In genomic region chr4:40722687-40723460, GRCm38 (mm10) we compare ENCODE assay signal across 8 mouse cellular contexts. TPM values are rescaled to one million over a fixed set of nuclear protein-coding genes. Genes with fewer than 3 reads are reported as not detected.
DNase-seq lines count a peak whose midpoint lies in the region; ATAC-seq and TF ChIP-seq lines count a peak whose summit lies in the region.

No protein-coding gene starts in this region.

- H3K79me3 ChIP-seq in C2C12 (ENCODE audit: low read depth), result peaks cover 45% of the 10 kb centered on the region

- peak overlapping the region; percentile 99 for H3ac ChIP-seq in C2C12 (ENCODE audit: control insufficient read depth, insufficient read length, low read depth)

- H3K4me3 ChIP-seq in C2C12 (ENCODE audit: insufficient read depth, poor library complexity, severe bottlenecking), result peak overlapping the region; percentile 91
- H3K4me3 ChIP-seq in lung, embryonic 16.5 days (ENCODE audit: low read length), result peak overlapping the region; percentile 93
- peak overlapping the region; percentile 65 for H3K4me3 ChIP-seq in olfactory bulb, adult 2 months (ENCODE audit: insufficient read depth, low read depth, low read length)

- peak; percentile 81 for ATAC-seq in lung, embryonic 16.5 days (ENCODE audit: low read depth)

- peak overlapping the region; percentile 97 for H3K9ac ChIP-seq in lung, embryonic 16.5 days (ENCODE audit: low read length)

- peaks cover 24% of the 10 kb centered on the region for H3K4me1 ChIP-seq in lung, embryonic 16.5 days (replicated peaks; ENCODE audit: control insufficient read depth, insufficient read depth, low read length)
- H3K4me1 ChIP-seq in olfactory bulb, adult 2 months (ENCODE audit: control insufficient read depth, insufficient read depth, low read length), result peaks cover 4% of the 10 kb centered on the region

- H3K27me3 ChIP-seq in C2C12 (ENCODE audit: control insufficient read depth, insufficient read depth, insufficient read length), result no peaks in the 10 kb centered on the region
- no peaks in the 10 kb centered on the region for H3K27me3 ChIP-seq in lung, embryonic 16.5 days (ENCODE audit: control insufficient read depth, insufficient read depth, low read depth, low read length)

- no peaks in the 10 kb centered on the region for H3K9me3 ChIP-seq in lung, embryonic 16.5 days (ENCODE audit: control insufficient read depth, low read length)

- peak overlapping the region; percentile 100 for H3K27ac ChIP-seq in lung, embryonic 16.5 days (ENCODE audit: low read length)
- peak overlapping the region; percentile 97 for H3K27ac ChIP-seq in olfactory bulb, adult 2 months (ENCODE audit: insufficient read depth, low read depth, low read length)

- peak; percentile 69; the same call in 1 of the 2 replicates for TF ChIP-seq POLR2A in olfactory bulb, adult 2 months (IDR thresholded peaks at IDR 0.05; ENCODE audit: insufficient read depth, low read depth, low read length)

- peaks cover 43% of the 10 kb centered on the region for H3K36me3 ChIP-seq in C2C12 (ENCODE audit: control insufficient read depth, insufficient read depth)
- H3K36me3 ChIP-seq in lung, embryonic 16.5 days (ENCODE audit: control insufficient read depth, insufficient read depth, low read length), result peaks cover 15% of the 10 kb centered on the region

- peak; percentile 75 for DNase-seq in adrenal gland, postnatal 25 days
- peak; percentile 31 for DNase-seq in fibroblast of lung, adult 2 months (ENCODE audit: low read depth)
- peak; percentile 82 to 84 for DNase-seq in heart, postnatal 10 days
- DNase-seq in kidney, postnatal 4 days, result peak; percentile 84 to 90
- DNase-seq in thymus, postnatal 0 days (ENCODE audit: low spot score), result peak; percentile 84

- peaks cover 58% of the 10 kb centered on the region for H3K79me2 ChIP-seq in C2C12 (ENCODE audit: control insufficient read depth, insufficient read depth)

- intact Hi-C loops in heart, postnatal 10 days (cut with DNase I), result loop anchor here (1.0 kb wide), 1 partner anchor 19 kb away; no protein-coding TSS in a partner anchor

- no peak for TF ChIP-seq CTCF in C2C12 (IDR thresholded peaks at IDR 0.05; ENCODE audit: control insufficient read depth, insufficient read depth, insufficient read length)
- no peak for TF ChIP-seq CTCF in olfactory bulb, adult 2 months (IDR thresholded peaks at IDR 0.05; ENCODE audit: insufficient read depth, low read depth, low read length)

- 1% methylated on average over 56 of the region's 62 CpGs for WGBS in lung, embryonic 16.5 days
- WGBS in olfactory bulb, adult 2 months, result under 1% methylated on average over 57 of the region's 62 CpGs

- peak overlapping the region; percentile 88 for H3K4me2 ChIP-seq in lung, embryonic 16.5 days (ENCODE audit: low read depth, low read length)

TF ChIP-seq in C2C12, 6 proteins besides CTCF, POLR2A, EP300 and RAD21:
- TF ChIP-seq FOSL1 (IDR thresholded peaks at IDR 0.05; ENCODE audit: insufficient read depth, low read length, poor library complexity, severe bottlenecking) (no peak), CEBPB (IDR thresholded peaks at IDR 0.05; ENCODE audit: low read depth) (no peak), USF1 (IDR thresholded peaks at IDR 0.05; ENCODE audit: low read depth) (no peak), MAX (IDR thresholded peaks at IDR 0.05) (peak; percentile 6), MYOG (IDR thresholded peaks at IDR 0.05; ENCODE audit: control insufficient read depth, extremely low read depth, insufficient read length) (no peak), MYOD1 (IDR thresholded peaks at IDR 0.05; ENCODE audit: control insufficient read depth, insufficient read length, low read depth) (no peak)

RNA-seq across cellular contexts. Expression of gene Dnaja1, which starts 0.9 kb away (rescaled TPM):
- 106 TPM for polyA plus RNA-seq in C2C12 (2012; fragmentation: generic; extraction: Trizol)
- total RNA-seq in adrenal gland, postnatal 25 days (2021), result 235 and 424 TPM in 2 replicates
- total RNA-seq in heart, postnatal 10 days (2021), result 100 to 1,000 TPM in 1 of 2 experiments, 10 to 100 TPM in 1; 95.0 to 120 TPM
- polyA plus RNA-seq in lung, embryonic 16.5 days (2015; fragmentation: Nextera tagmentation; extraction: Ambion mirVana), result 383 and 401 TPM in 2 replicates
- 375 TPM in 1 of 2 replicates, not detected in the other for polyA plus RNA-seq in olfactory bulb, adult 2 months (2012; ENCODE audit: insufficient read depth, insufficient read length, low replicate concordance, missing spikeins)
- 410 and 488 TPM in 2 replicates for polyA plus RNA-seq in thymus, postnatal 0 days (2015; fragmentation: Nextera tagmentation; extraction: Ambion mirVana)

RNA-seq across cellular contexts. Expression of gene Aptx, which starts 19.9 kb away (rescaled TPM):
- 13.9 TPM for polyA plus RNA-seq in C2C12 (2012; fragmentation: generic; extraction: Trizol)
- 16.3 and 24.9 TPM in 2 replicates for total RNA-seq in adrenal gland, postnatal 25 days (2021)
- 10 to 100 TPM; 18.0 to 18.1 TPM for total RNA-seq in heart, postnatal 10 days (2021)
- polyA plus RNA-seq in lung, embryonic 16.5 days (2015; fragmentation: Nextera tagmentation; extraction: Ambion mirVana), result 27.8 and 27.9 TPM in 2 replicates
- polyA plus RNA-seq in olfactory bulb, adult 2 months (2012; ENCODE audit: insufficient read depth, insufficient read length, low replicate concordance, missing spikeins), result not detected in 2 replicates
- 35.3 and 42.1 TPM in 2 replicates for polyA plus RNA-seq in thymus, postnatal 0 days (2015; fragmentation: Nextera tagmentation; extraction: Ambion mirVana)

RNA-seq across cellular contexts. Expression of gene Smu1, which starts 34.8 kb away (rescaled TPM):
- 81.4 TPM for polyA plus RNA-seq in C2C12 (2012; fragmentation: generic; extraction: Trizol)
- 58.9 and 66.4 TPM in 2 replicates for total RNA-seq in adrenal gland, postnatal 25 days (2021)
- 10 to 100 TPM; 38.7 to 40.8 TPM for total RNA-seq in heart, postnatal 10 days (2021)
- 139 and 148 TPM in 2 replicates for polyA plus RNA-seq in lung, embryonic 16.5 days (2015; fragmentation: Nextera tagmentation; extraction: Ambion mirVana)
- not detected in 2 replicates for polyA plus RNA-seq in olfactory bulb, adult 2 months (2012; ENCODE audit: insufficient read depth, insufficient read length, low replicate concordance, missing spikeins)
- polyA plus RNA-seq in thymus, postnatal 0 days (2015; fragmentation: Nextera tagmentation; extraction: Ambion mirVana), result 158 and 161 TPM in 2 replicates

Comparison
In these comparisons a context has a peak if more than half of its experiments do, and no peak if none do; other contexts are left out.
1. Peak in every context shown above with its lines: DNase-seq, ATAC-seq, H3K4me3 ChIP-seq and H3K27ac ChIP-seq.
2. DNase-seq: peak in every context shown above with its lines; median percentile 87 in kidney, postnatal 4 days; 84 in thymus, postnatal 0 days; 83 in heart, postnatal 10 days; 75 in adrenal gland, postnatal 25 days; 31 in fibroblast of lung, adult 2 months.
3. RNA of gene Smu1, which starts 34.8 kb away (polyA plus RNA-seq): 158 to 161 TPM in thymus, postnatal 0 days, 139 to 148 TPM in lung, embryonic 16.5 days and 81.4 TPM in C2C12 (single experiment); not detected in olfactory bulb, adult 2 months; every median in the first group is over 10 times any median in the second.